Mouse (Mus musculus): ENCODE measurements around the gene Rassf8. TPM values are rescaled to one million over a fixed set of nuclear protein-coding genes. Genes with fewer than 3 reads are reported as not detected.
A peak's percentile ranks its signal among the peaks of the same experiment; 100 is the strongest.

Rassf8 gene
- polyA plus RNA-seq, 1 experiment from 2014 or later = 7.8 TPM

DNA sequence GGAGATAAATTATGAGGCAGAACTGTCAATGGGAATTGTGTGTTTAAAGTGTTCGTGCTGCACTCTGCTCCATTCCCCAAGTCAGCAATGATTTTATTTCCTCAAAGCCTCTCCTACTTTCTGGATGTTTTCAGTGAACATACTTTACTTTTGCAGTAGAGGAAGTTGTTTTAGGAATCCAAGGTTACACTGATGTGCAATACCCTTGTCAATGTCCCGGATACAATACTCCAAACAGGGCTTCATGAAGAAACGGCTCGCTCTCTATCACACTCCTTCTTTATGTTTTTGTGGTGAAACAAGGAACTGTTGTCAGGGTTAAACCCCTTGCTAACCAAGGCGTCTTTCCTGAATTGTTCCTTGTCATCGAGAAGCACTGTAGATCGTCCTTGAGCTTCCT lies 45.8 kb downstream of the Rassf8 start:
- Histone ChIP-seq H3K4me3 (replicated peaks) (no peak overlapping the region), H3K36me3 (no peaks in the 10 kb centered on the region), H3K9me3 (replicated peaks) (no peaks in the 10 kb centered on the region), H3K27me3 (no peaks in the 10 kb centered on the region), H3K27ac (0 out of 2 replicates have a peak overlapping the region, but pooled peaks have one; percentile 28), H3K9ac (no peak overlapping the region), H3K4me1 (peaks cover 24% of the 10 kb centered on the region), H3K4me2 (no peak overlapping the region)
- 68% methylated on average over 7 of the region's 7 CpGs for whole genome bisulfite sequencing
- no peak for ATAC-seq (replicated peaks; ENCODE audit: low FRiP score)

DNA sequence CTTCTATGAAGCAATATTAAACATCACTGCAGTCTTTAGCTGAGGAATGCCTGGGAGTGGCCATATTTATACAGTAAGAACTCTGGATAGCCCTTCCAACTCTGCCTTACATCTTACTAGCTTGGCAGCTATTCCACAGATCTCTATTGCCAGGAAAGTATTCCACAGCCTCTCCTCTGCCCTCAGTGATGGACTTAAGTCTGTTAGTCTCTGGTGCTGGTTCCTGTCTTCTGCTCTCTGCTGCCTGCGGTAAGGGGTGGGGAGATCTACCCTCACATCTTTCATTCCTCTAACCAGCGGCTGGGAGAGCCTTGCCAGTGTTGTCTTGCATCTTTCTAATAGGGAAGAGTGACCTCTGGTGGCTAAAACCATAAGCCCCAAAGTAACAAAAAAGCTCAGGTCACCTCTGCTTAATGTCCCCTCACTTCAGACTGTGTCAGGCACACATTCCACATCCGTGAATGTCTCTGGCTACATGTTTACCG lies 46.6 kb downstream of the Rassf8 start:
- ATAC-seq (replicated peaks; ENCODE audit: low FRiP score) = peak; percentile 71; the same call in 1 of the 2 replicates
- no peak overlapping the region for H3K4me2 ChIP-seq
- 0 out of 2 replicates have a peak overlapping the region, but pooled peaks have one; percentile 28 for H3K27ac ChIP-seq
- no peak overlapping the region for H3K4me3 ChIP-seq (replicated peaks)
- WGBS = 20% methylated on average over 4 of the region's 4 CpGs
- H3K36me3 ChIP-seq = no peaks in the 10 kb centered on the region
- peaks cover 24% of the 10 kb centered on the region for H3K4me1 ChIP-seq
- H3K27me3 ChIP-seq = no peaks in the 10 kb centered on the region
- H3K9ac ChIP-seq = no peak overlapping the region
- no peaks in the 10 kb centered on the region for H3K9me3 ChIP-seq (replicated peaks)

DNA sequence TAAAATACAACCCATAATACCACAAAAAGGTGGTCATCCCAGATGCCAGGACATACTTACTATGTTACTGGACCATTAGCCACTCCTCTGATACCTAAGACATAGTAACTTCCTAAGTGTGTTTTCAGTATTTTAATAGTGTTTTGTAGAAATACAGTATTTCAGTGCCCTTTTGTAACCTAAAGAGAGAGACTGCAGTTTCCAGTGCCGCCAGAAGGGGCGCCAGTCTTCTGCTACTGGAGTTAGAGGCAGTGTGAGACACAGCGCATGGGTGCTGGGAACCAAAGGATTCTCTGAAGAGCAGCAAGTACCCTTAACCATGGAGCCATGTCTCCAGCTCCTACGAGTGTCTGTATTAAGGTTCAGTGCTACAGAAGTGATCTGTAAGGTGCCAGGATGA lies 48.1 kb downstream of the Rassf8 start:
- H3K9me3 ChIP-seq (replicated peaks) = no peaks in the 10 kb centered on the region
- H3K27ac ChIP-seq = no peak overlapping the region
- no peak overlapping the region for H3K4me2 ChIP-seq
- no peak overlapping the region for H3K4me3 ChIP-seq (replicated peaks)
- no peak for ATAC-seq (replicated peaks; ENCODE audit: low FRiP score)
- H3K9ac ChIP-seq = no peak overlapping the region
- H3K36me3 ChIP-seq = no peaks in the 10 kb centered on the region
- peaks cover 24% of the 10 kb centered on the region for H3K4me1 ChIP-seq
- no peaks in the 10 kb centered on the region for H3K27me3 ChIP-seq
- 71% methylated on average over 4 of the region's 4 CpGs for WGBS

DNA sequence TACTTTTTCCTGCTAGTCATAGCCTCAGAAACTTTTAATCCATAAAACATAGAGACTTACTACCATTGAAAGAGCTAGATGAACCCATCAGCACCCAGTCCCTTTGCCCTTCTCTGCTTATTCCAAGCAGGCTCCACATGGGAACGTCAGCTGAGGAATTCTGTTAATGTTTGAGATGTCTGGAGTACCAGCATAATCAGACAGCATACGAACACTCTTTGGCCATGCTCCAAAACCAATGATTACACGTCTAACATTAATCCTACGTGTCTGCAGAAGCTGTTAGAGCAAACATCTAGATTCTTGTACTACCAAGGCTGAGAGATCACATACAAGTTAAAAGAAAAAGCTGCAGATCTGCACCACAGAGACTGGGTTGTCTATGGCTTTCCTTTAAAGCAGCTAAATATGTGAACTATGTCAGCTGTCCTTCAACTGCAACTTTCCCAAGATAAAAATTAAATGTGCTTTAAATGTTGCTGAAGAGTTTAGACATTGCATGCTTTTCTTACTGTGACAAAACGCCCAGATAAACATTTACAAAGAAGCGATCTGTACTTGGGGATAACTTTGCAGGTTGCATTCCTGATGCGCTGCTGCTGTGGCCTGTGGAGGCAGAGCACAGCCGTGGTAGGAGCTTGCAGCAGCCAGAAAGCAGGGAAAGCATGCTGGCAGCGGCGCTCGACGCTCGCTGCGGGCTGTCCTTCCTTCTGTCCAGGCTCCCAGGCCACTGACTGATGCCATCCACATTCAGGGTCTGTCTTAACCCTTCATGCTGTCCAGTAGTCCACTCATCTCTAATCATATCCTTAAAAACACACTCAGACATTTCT lies 49.9 kb downstream of the Rassf8 start:
- H3K27me3 ChIP-seq = no peaks in the 10 kb centered on the region
- H3K9me3 ChIP-seq (replicated peaks) = no peaks in the 10 kb centered on the region
- H3K36me3 ChIP-seq = no peaks in the 10 kb centered on the region
- ATAC-seq (replicated peaks; ENCODE audit: low FRiP score) = no peak
- 56% methylated on average over 14 of the region's 14 CpGs for WGBS
- H3K4me3 ChIP-seq (replicated peaks) = no peak overlapping the region
- peaks cover 24% of the 10 kb centered on the region for H3K4me1 ChIP-seq
- no peak overlapping the region for H3K4me2 ChIP-seq
- H3K27ac ChIP-seq = peak overlapping the region; percentile 54; the same call in 1 of the 2 replicates
- H3K9ac ChIP-seq = no peak overlapping the region

DNA sequence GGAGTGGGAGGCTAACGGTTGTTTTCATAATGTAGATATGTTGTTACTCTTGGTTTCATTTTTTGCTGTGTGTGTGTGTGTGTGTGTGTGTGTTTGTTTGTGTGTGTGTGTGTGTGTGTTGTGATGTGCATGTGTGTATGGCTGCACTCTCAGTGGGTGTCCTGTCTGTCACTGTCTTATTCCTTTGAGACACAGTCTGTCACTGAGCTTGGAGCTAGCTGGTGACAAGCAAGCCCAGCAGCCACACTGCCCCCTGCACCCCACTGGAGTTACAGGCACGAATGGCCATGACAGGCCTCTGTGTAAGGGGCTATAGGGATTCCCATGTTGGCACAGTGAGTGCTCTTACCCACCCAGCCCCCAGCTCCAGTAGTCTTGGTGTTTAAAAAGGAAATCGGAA lies 51.1 kb downstream of the Rassf8 start:
- 74% methylated on average over 3 of the region's 3 CpGs for WGBS
- no peak overlapping the region for H3K27ac ChIP-seq
- no peak overlapping the region for H3K9ac ChIP-seq
- H3K4me2 ChIP-seq = no peak overlapping the region
- H3K4me1 ChIP-seq = peaks cover 22% of the 10 kb centered on the region
- no peak overlapping the region for H3K4me3 ChIP-seq (replicated peaks)
- H3K27me3 ChIP-seq = no peaks in the 10 kb centered on the region
- no peaks in the 10 kb centered on the region for H3K36me3 ChIP-seq
- ATAC-seq (replicated peaks; ENCODE audit: low FRiP score) = no peak
- H3K9me3 ChIP-seq (replicated peaks) = no peaks in the 10 kb centered on the region

DNA sequence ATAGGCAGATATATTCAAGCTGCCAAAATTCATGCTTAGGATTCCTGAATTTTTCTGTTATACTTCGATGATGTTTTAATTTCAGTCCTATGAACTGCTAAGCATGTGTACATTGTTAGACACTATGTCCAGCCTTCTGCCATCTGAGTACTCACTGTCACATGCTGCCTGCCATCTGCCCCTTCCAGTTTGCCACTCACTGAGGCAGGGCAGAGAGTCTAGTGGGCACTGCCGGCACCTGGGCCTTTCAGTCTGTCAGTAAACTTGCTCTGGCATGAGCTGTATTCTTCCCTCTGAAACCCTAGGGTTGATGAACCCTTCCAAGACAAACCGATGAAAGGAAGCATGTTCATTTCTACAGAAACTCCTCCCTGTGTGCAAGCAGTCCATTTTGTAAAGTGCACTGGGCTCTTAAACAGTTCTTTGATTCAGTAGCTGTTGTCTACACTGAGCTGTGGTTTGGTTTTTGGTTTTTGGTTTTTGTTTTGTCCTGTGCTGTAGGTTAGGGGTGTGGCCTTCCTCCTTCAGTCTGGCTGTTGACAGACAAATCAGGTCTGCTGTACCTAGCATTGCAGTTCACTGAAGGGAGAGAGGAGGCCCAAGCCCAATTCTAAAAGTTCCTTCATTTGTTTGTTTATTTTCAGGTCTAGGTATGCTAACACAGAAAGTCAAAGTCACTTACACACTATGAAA lies 55.4 kb downstream of the Rassf8 start:
- no peaks in the 10 kb centered on the region for H3K27me3 ChIP-seq
- H3K9ac ChIP-seq = no peak overlapping the region
- no peak overlapping the region for H3K4me2 ChIP-seq
- H3K27ac ChIP-seq = no peak overlapping the region
- H3K36me3 ChIP-seq = no peaks in the 10 kb centered on the region
- 0 out of 2 replicates have a peak, but pooled peaks cover 6% of the 10 kb centered on the region for H3K4me1 ChIP-seq
- no peaks in the 10 kb centered on the region for H3K9me3 ChIP-seq (replicated peaks)
- WGBS = 86% methylated on average over 3 of the region's 3 CpGs
- no peak for ATAC-seq (replicated peaks; ENCODE audit: low FRiP score)
- H3K4me3 ChIP-seq (replicated peaks) = no peak overlapping the region

DNA sequence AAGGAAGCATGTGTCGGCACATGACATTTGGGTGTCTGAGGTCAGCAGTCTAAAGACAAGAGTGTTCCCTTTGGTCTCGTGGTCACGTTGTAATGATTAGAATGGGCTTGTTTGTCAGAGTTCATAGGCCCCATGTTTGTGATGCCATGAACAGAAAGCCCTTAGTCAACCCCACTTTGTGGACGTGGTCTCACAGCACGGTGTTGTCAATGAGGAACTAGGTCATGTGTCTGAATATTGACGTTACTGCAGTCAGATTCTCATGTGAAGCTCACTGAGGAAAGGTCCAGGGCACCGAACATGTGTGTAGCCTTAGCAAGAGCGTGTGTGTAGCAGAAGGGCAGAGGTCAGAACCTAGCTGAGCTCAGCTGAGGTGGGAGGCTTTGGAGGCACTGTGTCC lies 56.3 kb downstream of the Rassf8 start:
- H3K27me3 ChIP-seq = no peaks in the 10 kb centered on the region
- H3K9ac ChIP-seq = no peak overlapping the region
- no peaks in the 10 kb centered on the region for H3K36me3 ChIP-seq
- 79% methylated on average over 8 of the region's 8 CpGs for WGBS
- H3K4me3 ChIP-seq (replicated peaks) = no peak overlapping the region
- no peaks in the 10 kb centered on the region for H3K9me3 ChIP-seq (replicated peaks)
- H3K4me2 ChIP-seq = no peak overlapping the region
- H3K4me1 ChIP-seq = 0 out of 2 replicates have a peak, but pooled peaks cover 9% of the 10 kb centered on the region
- no peak overlapping the region for H3K27ac ChIP-seq
- no peak for ATAC-seq (replicated peaks; ENCODE audit: low FRiP score)

DNA sequence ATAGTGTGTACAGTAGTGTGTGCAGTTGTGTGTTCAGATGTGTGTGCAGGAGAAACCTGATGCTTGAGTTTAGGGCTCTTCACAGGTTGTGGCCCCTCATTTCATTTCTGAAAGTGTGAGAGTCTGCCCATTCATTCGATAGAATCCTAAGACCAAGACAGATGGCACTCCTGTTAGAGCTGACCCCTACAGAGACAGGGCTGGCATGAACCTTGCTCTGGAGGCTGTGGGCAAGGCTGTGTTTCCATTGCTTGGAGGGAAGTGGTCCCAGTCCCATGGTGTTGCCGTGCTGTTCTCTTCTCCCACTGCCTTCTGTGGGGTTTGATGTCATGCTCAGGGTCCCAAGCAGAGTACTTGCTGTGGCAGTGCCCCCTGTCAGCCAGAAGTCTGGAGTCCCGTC lies 57.7 kb downstream of the Rassf8 start:
- no peaks in the 10 kb centered on the region for H3K27me3 ChIP-seq
- H3K27ac ChIP-seq = no peak overlapping the region
- no peak overlapping the region for H3K4me3 ChIP-seq (replicated peaks)
- H3K4me1 ChIP-seq = 0 out of 2 replicates have a peak, but pooled peaks cover 9% of the 10 kb centered on the region
- H3K4me2 ChIP-seq = no peak overlapping the region
- 70% methylated on average over 3 of the region's 3 CpGs for WGBS
- H3K9ac ChIP-seq = no peak overlapping the region
- H3K36me3 ChIP-seq = 0 out of 2 replicates have a peak, but pooled peaks cover 5% of the 10 kb centered on the region
- ATAC-seq (replicated peaks; ENCODE audit: low FRiP score) = no peak
- no peaks in the 10 kb centered on the region for H3K9me3 ChIP-seq (replicated peaks)

DNA sequence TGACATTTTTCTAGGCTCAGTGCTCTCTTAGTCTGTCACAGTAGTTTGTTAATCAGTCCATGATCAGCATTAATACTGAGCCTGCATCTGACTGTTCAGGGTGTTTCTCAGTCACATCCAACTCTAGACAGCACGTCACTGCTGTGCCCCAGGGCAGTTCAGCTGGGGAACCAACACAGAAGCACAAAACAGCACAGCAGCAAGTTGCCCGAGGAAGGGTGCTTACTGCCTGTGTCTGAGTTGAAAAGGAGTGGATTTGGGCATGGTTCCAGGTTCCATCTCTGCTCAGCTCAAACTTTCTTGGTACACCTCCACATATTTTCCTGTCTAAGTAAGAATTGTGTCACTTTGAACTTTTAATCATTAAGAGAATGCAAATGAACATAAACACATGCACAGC lies 60.2 kb downstream of the Rassf8 start:
- H3K36me3 ChIP-seq = peaks cover 21% of the 10 kb centered on the region; the same call in 1 of the 2 replicates
- no peak overlapping the region for H3K4me2 ChIP-seq
- H3K4me1 ChIP-seq = 0 out of 2 replicates have a peak, but pooled peaks cover 9% of the 10 kb centered on the region
- no peak overlapping the region for H3K4me3 ChIP-seq (replicated peaks)
- ATAC-seq (replicated peaks; ENCODE audit: low FRiP score) = 0 out of 2 replicates have a peak, but pooled peaks have one; percentile 10
- H3K27me3 ChIP-seq = no peaks in the 10 kb centered on the region
- no peak overlapping the region for H3K9ac ChIP-seq
- H3K27ac ChIP-seq = no peak overlapping the region
- WGBS = 48% methylated on average over 2 of the region's 2 CpGs
- H3K9me3 ChIP-seq (replicated peaks) = no peaks in the 10 kb centered on the region

DNA sequence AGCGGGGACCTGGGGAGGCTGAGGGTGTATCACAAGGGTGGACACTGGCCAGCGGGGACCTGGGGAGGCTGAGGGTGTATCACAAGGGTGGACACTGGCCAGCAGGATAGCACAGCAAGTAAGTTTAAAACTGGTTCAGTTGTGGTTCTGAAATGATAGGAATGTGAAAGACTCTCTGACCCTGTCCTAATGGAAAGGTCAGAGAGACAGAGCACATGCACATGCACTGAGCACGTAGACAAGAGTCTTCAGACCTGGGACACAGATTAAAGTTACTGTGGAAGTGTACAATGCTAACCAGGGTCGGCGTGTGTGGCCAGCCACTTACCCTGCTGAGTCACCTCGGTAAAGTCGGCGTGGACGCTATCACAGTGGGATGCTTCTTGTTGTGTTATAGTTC lies 61.4 kb downstream of the Rassf8 start:
- H3K36me3 ChIP-seq = peaks cover 24% of the 10 kb centered on the region; the same call in 1 of the 2 replicates
- H3K27me3 ChIP-seq = no peaks in the 10 kb centered on the region
- H3K4me1 ChIP-seq = 0 out of 2 replicates have a peak, but pooled peaks cover 5% of the 10 kb centered on the region
- no peak overlapping the region for H3K4me2 ChIP-seq
- H3K27ac ChIP-seq = no peak overlapping the region
- WGBS = 89% methylated on average over 9 of the region's 9 CpGs
- no peaks in the 10 kb centered on the region for H3K9me3 ChIP-seq (replicated peaks)
- H3K9ac ChIP-seq = no peak overlapping the region
- no peak overlapping the region for H3K4me3 ChIP-seq (replicated peaks)
- no peak for ATAC-seq (replicated peaks; ENCODE audit: low FRiP score)

DNA sequence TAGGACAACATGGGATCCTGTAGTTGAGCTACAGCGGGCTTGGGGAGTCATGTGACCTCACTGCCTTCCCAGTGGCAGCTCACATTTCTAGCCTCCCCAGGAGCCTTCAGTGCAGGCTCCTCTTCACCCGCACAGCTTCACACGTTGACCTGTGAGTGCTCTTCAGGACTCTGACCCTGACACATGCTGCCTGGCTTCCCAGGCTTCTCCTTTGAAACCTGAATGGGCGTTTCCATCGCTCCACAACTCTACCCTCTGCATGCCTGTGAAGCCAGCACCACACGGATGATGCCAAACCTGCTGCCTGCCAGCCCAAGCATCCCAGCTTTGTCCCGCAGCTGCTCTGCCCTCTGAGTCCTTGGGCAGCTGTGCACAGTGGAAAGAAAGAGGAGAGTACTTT lies 63.0 kb downstream of the Rassf8 start:
- ATAC-seq (replicated peaks; ENCODE audit: low FRiP score) = no peak
- no peaks in the 10 kb centered on the region for H3K27me3 ChIP-seq
- 78% methylated on average over 7 of the region's 7 CpGs for WGBS
- 0 out of 2 replicates have a peak, but pooled peaks cover 5% of the 10 kb centered on the region for H3K4me1 ChIP-seq
- H3K4me3 ChIP-seq (replicated peaks) = no peak overlapping the region
- no peak overlapping the region for H3K27ac ChIP-seq
- H3K9ac ChIP-seq = no peak overlapping the region
- no peaks in the 10 kb centered on the region for H3K9me3 ChIP-seq (replicated peaks)
- H3K4me2 ChIP-seq = no peak overlapping the region
- H3K36me3 ChIP-seq = peaks cover 27% of the 10 kb centered on the region; the same call in 1 of the 2 replicates

DNA sequence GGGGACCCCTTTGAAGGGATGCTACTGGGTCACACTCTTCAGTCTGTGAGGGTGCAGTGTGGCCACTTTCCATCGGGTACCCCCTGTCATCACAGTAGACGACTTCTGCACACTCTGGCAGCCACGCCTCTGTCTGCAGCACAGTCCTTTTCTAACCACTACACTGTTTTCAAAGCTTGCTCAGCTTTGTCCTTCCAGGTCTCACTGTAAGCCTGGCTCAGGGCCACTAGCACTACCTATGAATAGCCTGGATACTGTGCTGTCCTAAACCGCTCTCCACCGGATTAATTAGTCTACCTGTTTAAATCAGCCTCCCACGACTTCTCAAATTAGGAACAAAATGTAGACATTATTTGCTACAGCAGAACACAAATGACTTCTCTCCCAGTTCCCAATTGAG lies 63.5 kb downstream of the Rassf8 start:
- Histone ChIP-seq H3K27ac (no peak overlapping the region), H3K36me3 (peaks cover 27% of the 10 kb centered on the region; the same call in 1 of the 2 replicates), H3K4me3 (replicated peaks) (no peak overlapping the region), H3K27me3 (no peaks in the 10 kb centered on the region), H3K4me1 (0 out of 2 replicates have a peak, but pooled peaks cover 5% of the 10 kb centered on the region), H3K9me3 (replicated peaks) (no peaks in the 10 kb centered on the region), H3K4me2 (no peak overlapping the region), H3K9ac (no peak overlapping the region)
- 90% methylated on average over 6 of the region's 6 CpGs for WGBS
- ATAC-seq (replicated peaks; ENCODE audit: low FRiP score) = no peak
